Mouse (Mus musculus): ENCODE results near the gene Etnk1. TPM values are rescaled to one million over a fixed set of nuclear protein-coding genes. Genes with fewer than 3 reads are reported as not detected.
A peak's percentile ranks its signal among the peaks of the same experiment; 100 is the strongest.
"Not testable (repeated sequence)": the region's sequence is repeated elsewhere in the genome, so short reads cannot be mapped to it uniquely, and the experiment has no call there.

The Etnk1 gene
- polyA plus RNA-seq, 1 experiment from 2014 or later: 16.1 TPM

- H3K9me3 ChIP-seq: no peaks in the 10 kb centered on the region
- no peaks in the 10 kb centered on the region for H3K36me3 ChIP-seq
- H3K27ac ChIP-seq: no peak overlapping the region
- no peak for ATAC-seq (ENCODE audit: insufficient number of reproducible peaks, low FRiP score, low TSS enrichment, low read depth)
- H3K27me3 ChIP-seq: no peaks in the 10 kb centered on the region
- H3K9ac ChIP-seq: no peak overlapping the region
- H3K4me3 ChIP-seq: peak overlapping the region; percentile 95
- 59% methylated on average over 15 of the region's 15 CpGs for WGBS
- H3K4me2 ChIP-seq: peak overlapping the region; percentile 77
- H3K4me1 ChIP-seq: peaks cover 23% of the 10 kb centered on the region
These were observed 1.4 kb upstream of the Etnk1 start for GRCm38 (mm10) chr6:143165404-143166257.

GRCm38 (mm10) chr6:143167409-143167919, 443 bp downstream of the Etnk1 start:
- peaks cover 38% of the 10 kb centered on the region for H3K4me1 ChIP-seq
- H3K4me2 ChIP-seq: peak overlapping the region; percentile 77
- peak overlapping the region; percentile 92 for H3K27ac ChIP-seq
- H3K36me3 ChIP-seq: no peaks in the 10 kb centered on the region
- H3K9ac ChIP-seq: peak overlapping the region; percentile 85
- WGBS: under 1% methylated on average over 57 of the region's 60 CpGs
- H3K9me3 ChIP-seq: no peaks in the 10 kb centered on the region
- no peaks in the 10 kb centered on the region for H3K27me3 ChIP-seq
- ATAC-seq (ENCODE audit: insufficient number of reproducible peaks, low FRiP score, low TSS enrichment, low read depth): peak; percentile 20
- H3K4me3 ChIP-seq: peak overlapping the region; percentile 95

GRCm38 (mm10) chr6:143167981-143168674, 1.1 kb downstream of the Etnk1 start:
- Histone ChIP-seq H3K9me3 (no peaks in the 10 kb centered on the region), H3K27me3 (no peaks in the 10 kb centered on the region), H3K4me2 (peak overlapping the region; percentile 77), H3K9ac (peak overlapping the region; percentile 85; the same call in 1 of the 2 replicates), H3K4me1 (peaks cover 38% of the 10 kb centered on the region), H3K4me3 (peak overlapping the region; percentile 95), H3K36me3 (peaks cover 3% of the 10 kb centered on the region; the same call in 1 of the 2 replicates), H3K27ac (peak overlapping the region; percentile 92; the same call in 1 of the 2 replicates)
- whole genome bisulfite sequencing: 14% methylated on average over 6 of the region's 6 CpGs
- no peak for ATAC-seq (ENCODE audit: insufficient number of reproducible peaks, low FRiP score, low TSS enrichment, low read depth)

GRCm38 (mm10) chr6:143169385-143169784, 2.4 kb downstream of the Etnk1 start:
- Histone ChIP-seq H3K27ac (no peak overlapping the region), H3K9ac (no peak overlapping the region), H3K36me3 (peaks cover 10% of the 10 kb centered on the region), H3K4me3 (no peak overlapping the region), H3K4me1 (peaks cover 38% of the 10 kb centered on the region), H3K9me3 (no peaks in the 10 kb centered on the region), H3K27me3 (no peaks in the 10 kb centered on the region), H3K4me2 (peak overlapping the region; percentile 77; the same call in 1 of the 2 replicates)
- no peak for ATAC-seq (ENCODE audit: insufficient number of reproducible peaks, low FRiP score, low TSS enrichment, low read depth)
- 58% methylated on average over 4 of the region's 4 CpGs for whole genome bisulfite sequencing

DNA sequence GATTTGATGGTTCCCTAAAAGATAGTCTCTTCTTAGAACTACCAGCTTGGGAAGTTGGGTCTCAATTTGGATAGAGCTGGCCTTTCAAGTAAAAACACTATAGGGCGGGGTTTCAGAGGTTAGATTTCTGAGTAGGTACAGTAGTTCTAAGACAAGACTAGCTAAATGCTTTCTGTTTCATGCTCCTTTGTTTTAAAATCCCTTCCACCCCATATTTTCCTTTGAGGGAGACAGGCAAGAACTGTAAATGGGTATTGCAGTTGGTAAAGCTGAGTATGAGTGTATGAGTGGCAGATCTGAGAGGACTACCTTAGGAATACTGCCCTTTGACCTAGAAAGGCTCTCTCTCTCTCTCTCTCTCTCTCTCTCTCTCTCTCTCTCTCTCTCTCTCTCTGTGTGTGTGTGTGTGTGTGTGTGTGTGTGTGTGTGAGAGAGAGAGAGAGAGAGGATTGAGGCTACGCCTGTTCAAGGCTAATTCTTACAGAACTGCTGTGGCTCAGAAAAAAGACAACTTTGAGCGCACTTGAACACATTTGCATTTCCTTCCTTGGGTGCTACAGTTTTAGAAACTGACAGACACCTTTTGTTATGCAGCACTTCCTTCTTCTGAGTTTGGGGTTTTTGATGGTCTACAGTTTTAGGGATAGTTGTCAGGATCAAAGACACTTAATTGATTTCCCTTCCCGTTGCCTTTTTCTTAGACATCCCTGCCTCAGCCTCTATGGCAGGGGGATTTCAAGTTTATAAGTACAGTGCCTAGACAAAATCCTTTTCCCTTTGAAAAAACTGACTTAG, 3.3 kb downstream of the Etnk1 start:
- Histone ChIP-seq H3K4me1 (peaks cover 46% of the 10 kb centered on the region), H3K27ac (no peak overlapping the region), H3K4me3 (no peak overlapping the region), H3K4me2 (no peak overlapping the region), H3K9ac (no peak overlapping the region), H3K9me3 (no peaks in the 10 kb centered on the region), H3K36me3 (peaks cover 10% of the 10 kb centered on the region), H3K27me3 (no peaks in the 10 kb centered on the region)
- no peak for ATAC-seq (ENCODE audit: insufficient number of reproducible peaks, low FRiP score, low TSS enrichment, low read depth)
- 73% methylated on average over 4 of the region's 4 CpGs for WGBS

GRCm38 (mm10) chr6:143171066-143171465, 4.0 kb downstream of the Etnk1 start:
- H3K4me3 ChIP-seq: no peak overlapping the region
- peaks cover 44% of the 10 kb centered on the region for H3K4me1 ChIP-seq
- ATAC-seq (ENCODE audit: insufficient number of reproducible peaks, low FRiP score, low TSS enrichment, low read depth): no peak
- no peak overlapping the region for H3K9ac ChIP-seq
- no peaks in the 10 kb centered on the region for H3K27me3 ChIP-seq
- H3K9me3 ChIP-seq: no peaks in the 10 kb centered on the region
- H3K27ac ChIP-seq: no peak overlapping the region
- H3K4me2 ChIP-seq: no peak overlapping the region
- 76% methylated on average over 8 of the region's 8 CpGs for WGBS
- H3K36me3 ChIP-seq: peaks cover 10% of the 10 kb centered on the region

GRCm38 (mm10) chr6:143171781-143172465, 4.9 kb downstream of the Etnk1 start:
- H3K4me2 ChIP-seq: no peak overlapping the region
- peaks cover 40% of the 10 kb centered on the region for H3K4me1 ChIP-seq
- H3K27me3 ChIP-seq: no peaks in the 10 kb centered on the region
- no peak overlapping the region for H3K27ac ChIP-seq
- no peaks in the 10 kb centered on the region for H3K9me3 ChIP-seq
- ATAC-seq (ENCODE audit: insufficient number of reproducible peaks, low FRiP score, low TSS enrichment, low read depth): no peak
- peaks cover 10% of the 10 kb centered on the region for H3K36me3 ChIP-seq
- H3K9ac ChIP-seq: no peak overlapping the region
- no peak overlapping the region for H3K4me3 ChIP-seq
- 35% methylated on average over 11 of the region's 11 CpGs for WGBS

DNA sequence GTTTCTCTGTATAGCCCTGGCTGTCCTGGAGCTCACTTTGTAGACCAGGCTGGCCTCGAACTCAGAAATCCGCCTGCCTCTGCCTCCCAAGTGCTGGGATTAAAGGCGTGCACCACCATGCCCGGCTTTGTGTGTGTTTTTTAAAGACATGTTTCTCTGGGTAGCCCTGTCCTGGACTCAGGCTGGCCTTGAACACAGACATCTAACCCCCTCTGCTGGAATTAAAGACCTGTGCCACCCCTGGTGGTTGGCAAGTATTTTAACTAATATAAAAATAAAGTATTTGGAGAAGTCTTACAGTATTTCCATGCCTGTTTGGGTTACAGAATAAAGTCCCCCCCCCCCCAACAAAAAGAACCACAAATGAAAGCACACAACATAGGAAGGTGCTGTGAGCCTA, 5.7 kb downstream of the Etnk1 start:
- ATAC-seq (ENCODE audit: insufficient number of reproducible peaks, low FRiP score, low TSS enrichment, low read depth); H3K4me2 ChIP-seq; H3K27ac ChIP-seq; H3K9ac ChIP-seq; H3K4me3 ChIP-seq; H3K9me3 ChIP-seq; H3K27me3 ChIP-seq: not testable (repeated sequence)
- WGBS: 95% methylated on average over 4 of the region's 4 CpGs
- Histone ChIP-seq H3K36me3 (peaks cover 10% of the 10 kb centered on the region), H3K4me1 (peaks cover 40% of the 10 kb centered on the region)

- no peak overlapping the region for H3K27ac ChIP-seq
- ATAC-seq (ENCODE audit: insufficient number of reproducible peaks, low FRiP score, low TSS enrichment, low read depth): no peak
- no peak overlapping the region for H3K9ac ChIP-seq
- no peak overlapping the region for H3K4me3 ChIP-seq
- 86% methylated on average over 4 of the region's 4 CpGs for whole genome bisulfite sequencing
- H3K27me3 ChIP-seq: no peaks in the 10 kb centered on the region
- peaks cover 30% of the 10 kb centered on the region for H3K4me1 ChIP-seq
- no peak overlapping the region for H3K4me2 ChIP-seq
- H3K36me3 ChIP-seq: peaks cover 10% of the 10 kb centered on the region
- H3K9me3 ChIP-seq: no peaks in the 10 kb centered on the region
These were observed 7.2 kb downstream of the Etnk1 start for GRCm38 (mm10) chr6:143174226-143174625.

DNA sequence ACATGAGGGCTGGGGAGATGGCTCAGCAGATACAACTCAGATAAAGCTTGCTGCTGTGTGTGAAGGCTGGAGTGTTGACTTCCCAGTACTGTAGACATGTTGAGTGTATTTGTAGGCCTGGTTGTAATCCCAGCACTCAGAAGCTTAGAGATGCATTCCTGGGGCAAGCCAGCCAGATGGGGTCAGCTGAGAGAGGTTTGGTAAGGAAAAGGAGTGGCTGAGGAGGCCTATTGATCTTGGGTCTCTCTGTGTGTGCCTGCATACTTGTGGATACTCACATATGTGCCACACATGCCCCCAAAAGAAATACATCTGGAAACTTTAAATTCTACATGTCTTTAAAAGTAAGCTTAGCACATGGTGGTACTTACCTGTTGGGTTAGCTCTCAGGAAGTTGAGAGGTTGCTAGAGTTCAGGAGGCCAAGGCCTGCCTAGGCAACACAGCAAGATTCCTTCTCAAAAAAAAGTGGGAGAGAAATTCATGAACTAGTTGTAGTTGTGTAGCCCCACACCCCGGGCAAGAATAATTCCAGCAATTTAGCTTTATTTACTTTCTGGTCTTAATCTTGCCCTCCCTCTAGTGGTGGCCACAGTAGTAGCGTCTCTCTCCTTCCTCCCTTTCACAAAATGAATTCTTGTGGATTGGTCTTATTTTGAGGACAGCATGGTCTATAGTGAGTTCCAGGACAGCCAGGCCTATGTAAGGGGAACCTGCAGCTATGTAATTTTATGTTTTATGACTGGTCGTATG, 8.1 kb downstream of the Etnk1 start:
- Histone ChIP-seq H3K9me3 (no peaks in the 10 kb centered on the region), H3K36me3 (peaks cover 10% of the 10 kb centered on the region), H3K27me3 (no peaks in the 10 kb centered on the region), H3K4me2 (no peak overlapping the region), H3K4me3 (no peak overlapping the region), H3K27ac (peak overlapping the region; percentile 47; the same call in 1 of the 2 replicates), H3K9ac (no peak overlapping the region), H3K4me1 (peaks cover 25% of the 10 kb centered on the region)
- 27% methylated on average over 3 of the region's 3 CpGs for WGBS
- ATAC-seq (ENCODE audit: insufficient number of reproducible peaks, low FRiP score, low TSS enrichment, low read depth): peak; percentile 59; the same call in 1 of the 2 replicates

All from limb, embryonic 15.5 days (tissue).